Mouse (Mus musculus): ENCODE results near the gene Vwa8. TPM values are rescaled to one million over a fixed set of nuclear protein-coding genes. Genes with fewer than 3 reads are reported as not detected.

Gene Vwa8
- polyA plus RNA-seq, 1 experiment from 2014 or later = 41.6 TPM

DNA sequence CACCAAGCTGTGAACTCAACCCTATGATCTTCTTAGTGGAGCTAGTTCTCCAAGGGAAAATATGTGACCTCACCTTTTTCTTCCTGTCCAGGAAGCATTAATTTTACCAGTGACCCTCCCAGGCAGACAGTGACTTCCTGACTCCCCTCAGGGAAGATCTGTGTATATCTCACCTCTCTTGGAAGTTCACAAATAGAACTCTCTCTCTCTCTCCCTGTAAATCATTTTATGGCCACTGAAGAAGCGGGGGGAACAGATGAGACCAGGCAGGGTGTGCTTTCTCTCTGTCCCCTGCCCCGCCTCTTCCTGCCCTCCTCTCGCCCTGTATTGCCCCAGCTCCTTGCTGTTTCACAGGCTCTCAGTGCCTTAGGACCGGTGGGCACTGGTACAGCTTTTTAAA is 315.5 kb downstream of the Vwa8 start:
- WGBS (ENCODE audit: missing documents) = 92% methylated on average over 4 of the region's 4 CpGs
- Histone ChIP-seq H3K79me2 (ENCODE audit: inconsistent target) (no peaks in the 10 kb centered on the region), H3K36me3 (ENCODE audit: inconsistent target) (no peaks in the 10 kb centered on the region; the same call in 1 of the 2 replicates), H3K27ac (no peak overlapping the region), H3K4me3 (ENCODE audit: inconsistent target) (no peak overlapping the region)

DNA sequence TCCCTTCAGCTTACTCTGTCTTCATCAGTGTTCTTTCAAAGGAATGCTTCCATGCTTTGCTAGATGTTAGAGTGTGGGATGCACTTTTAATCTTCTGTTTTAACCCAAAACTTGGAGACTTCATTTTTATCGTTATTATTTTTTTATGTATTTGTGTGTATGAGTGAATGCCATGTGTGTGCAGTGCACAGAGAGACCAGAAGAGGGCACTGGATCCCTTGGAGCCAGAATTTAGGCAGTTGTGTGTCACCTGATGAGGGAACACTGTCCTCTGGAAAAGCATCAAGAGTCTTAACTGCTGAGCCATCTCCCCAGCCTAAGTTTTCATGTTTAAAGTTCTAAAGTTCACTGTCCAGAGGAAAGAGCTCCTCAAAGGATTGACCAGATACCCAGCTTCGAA is 316.1 kb downstream of the Vwa8 start:
- H3K79me2 ChIP-seq (ENCODE audit: inconsistent target) = no peaks in the 10 kb centered on the region
- no peak overlapping the region for H3K27ac ChIP-seq
- no peaks in the 10 kb centered on the region; the same call in 1 of the 2 replicates for H3K36me3 ChIP-seq (ENCODE audit: inconsistent target)
- 93% methylated on average over 2 of the region's 2 CpGs for WGBS (ENCODE audit: missing documents)
- no peak overlapping the region for H3K4me3 ChIP-seq (ENCODE audit: inconsistent target)

DNA sequence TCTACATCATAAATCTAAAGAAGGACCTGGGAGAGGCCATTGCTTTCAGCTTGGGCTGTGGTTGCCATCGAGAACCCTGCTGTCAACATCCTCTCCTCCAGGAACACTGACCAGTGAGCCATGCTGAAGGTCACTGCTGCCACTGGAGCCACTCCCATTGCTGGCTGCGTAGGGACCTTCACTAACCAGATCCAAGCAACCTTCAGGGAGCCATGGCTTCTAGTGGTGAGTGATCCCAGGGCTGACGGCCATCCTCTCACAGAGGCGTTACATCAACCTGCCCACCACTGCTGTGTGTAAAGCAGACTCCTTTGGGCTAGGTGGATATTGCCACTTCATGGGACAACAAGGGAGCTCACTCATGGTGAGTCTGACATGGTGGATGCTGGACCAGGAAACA is 325.7 kb downstream of the Vwa8 start:
- Histone ChIP-seq H3K36me3 (ENCODE audit: inconsistent target) (no peaks in the 10 kb centered on the region), H3K79me2 (ENCODE audit: inconsistent target) (no peaks in the 10 kb centered on the region), H3K4me3 (ENCODE audit: inconsistent target) (no peak overlapping the region), H3K27ac (no peak overlapping the region)
- 87% methylated on average over 4 of the region's 4 CpGs for WGBS (ENCODE audit: missing documents)

DNA sequence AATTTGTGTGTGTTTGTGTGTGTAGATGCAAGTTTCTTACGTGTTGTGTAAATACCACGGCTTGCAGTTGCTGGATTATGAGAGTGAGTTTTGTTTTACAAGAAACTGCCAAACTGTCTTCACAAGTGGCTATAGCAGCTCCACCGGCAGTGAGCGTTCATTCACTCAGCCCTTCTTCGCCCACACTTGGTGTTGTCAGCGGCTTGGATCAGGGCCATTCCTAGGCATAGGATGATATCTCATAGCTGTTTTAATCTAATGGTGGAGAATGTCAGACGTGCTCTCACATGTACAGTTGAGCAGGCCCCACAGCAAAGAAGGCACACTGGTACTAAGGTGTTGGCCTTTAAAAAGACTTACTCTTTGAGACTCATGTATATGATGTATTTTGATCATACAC is 328.9 kb downstream of the Vwa8 start:
- H3K79me2 ChIP-seq (ENCODE audit: inconsistent target) = no peaks in the 10 kb centered on the region
- WGBS (ENCODE audit: missing documents) = 98% methylated on average over 7 of the region's 7 CpGs

DNA sequence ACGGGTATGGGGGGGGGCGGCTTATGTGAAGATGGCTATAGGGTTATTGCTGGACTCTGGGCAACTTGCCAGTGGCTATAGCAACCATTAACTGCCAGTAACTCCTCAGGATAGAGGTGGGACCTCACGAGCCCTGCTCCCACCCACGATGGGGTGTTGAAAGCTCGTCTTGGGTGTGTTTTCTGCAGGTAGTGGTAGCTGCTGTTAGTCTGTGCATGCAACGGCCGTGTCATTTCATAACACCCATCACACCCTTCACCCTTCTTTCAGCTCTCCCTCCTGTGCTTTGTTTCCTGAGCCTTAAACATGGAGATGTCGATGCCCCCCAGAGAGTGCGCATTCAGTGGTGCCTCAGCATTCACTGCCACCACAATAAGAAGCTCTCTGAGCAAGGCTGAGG is 329.4 kb downstream of the Vwa8 start:
- H3K79me2 ChIP-seq (ENCODE audit: inconsistent target) = no peaks in the 10 kb centered on the region
- H3K36me3 ChIP-seq (ENCODE audit: inconsistent target) = no peaks in the 10 kb centered on the region
- no peak overlapping the region for H3K27ac ChIP-seq
- 88% methylated on average over 9 of the region's 9 CpGs for WGBS (ENCODE audit: missing documents)
- H3K4me3 ChIP-seq (ENCODE audit: inconsistent target) = no peak overlapping the region

More for the DNA sequence above, 328.9 kb downstream of the Vwa8 start:
- Histone ChIP-seq H3K36me3 (ENCODE audit: inconsistent target) (no peaks in the 10 kb centered on the region), H3K27ac (no peak overlapping the region), H3K4me3 (ENCODE audit: inconsistent target) (no peak overlapping the region)

DNA sequence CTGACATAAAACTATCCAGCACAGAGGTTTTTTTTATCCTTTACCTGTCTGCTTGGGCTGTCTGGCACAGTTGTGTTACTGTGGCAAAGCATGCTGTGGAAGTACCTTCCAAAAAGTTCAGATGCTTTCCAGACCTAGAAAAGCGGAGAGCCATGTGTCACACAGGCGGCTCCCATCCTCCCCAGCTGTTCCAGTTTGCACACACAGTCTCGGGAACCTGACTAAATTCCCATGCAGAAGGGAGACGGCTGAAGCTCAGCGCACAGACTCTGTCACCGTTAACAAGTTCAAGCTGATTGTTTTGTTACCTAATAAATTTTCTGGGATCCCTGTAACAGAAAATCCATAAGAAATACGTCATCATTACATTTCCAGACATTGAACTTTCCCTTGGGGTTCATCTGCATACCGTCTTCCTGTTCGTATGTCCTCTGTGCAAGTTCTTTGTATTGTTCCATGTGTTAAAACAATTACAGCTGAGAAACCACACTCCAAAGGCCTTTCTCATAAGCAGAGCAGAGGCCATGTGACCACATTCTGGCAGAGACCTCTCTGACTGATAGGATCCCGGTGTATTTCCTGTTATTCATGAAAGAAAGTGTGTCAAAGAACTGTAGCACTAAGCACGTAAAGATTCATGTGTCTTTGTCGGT is 331.4 kb downstream of the Vwa8 start:
- WGBS (ENCODE audit: missing documents) = 75% methylated on average over 12 of the region's 12 CpGs
- no peak overlapping the region for H3K27ac ChIP-seq
- no peaks in the 10 kb centered on the region for H3K36me3 ChIP-seq (ENCODE audit: inconsistent target)
- H3K79me2 ChIP-seq (ENCODE audit: inconsistent target) = no peaks in the 10 kb centered on the region
- no peak overlapping the region for H3K4me3 ChIP-seq (ENCODE audit: inconsistent target)

DNA sequence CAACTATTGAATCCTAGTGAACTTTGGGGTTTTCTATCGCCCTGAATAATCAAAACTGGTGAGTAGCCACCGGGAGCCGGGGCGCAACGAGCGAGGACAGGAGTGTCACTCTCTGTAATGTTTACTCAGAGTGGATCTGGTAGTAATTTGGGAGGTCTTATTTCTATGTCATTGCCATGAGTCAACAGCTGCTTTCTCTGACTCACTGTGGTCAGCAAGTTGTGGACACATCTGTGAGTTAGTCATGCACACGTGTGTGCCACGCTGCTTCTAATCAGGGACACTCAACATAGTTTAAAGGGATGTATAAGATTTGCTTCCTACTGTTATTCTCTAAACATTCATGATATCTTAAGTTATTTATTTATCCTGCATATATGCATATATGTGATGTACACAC is 332.9 kb downstream of the Vwa8 start:
- Histone ChIP-seq H3K27ac (peak overlapping the region; percentile 31), H3K4me3 (ENCODE audit: inconsistent target) (no peak overlapping the region), H3K36me3 (ENCODE audit: inconsistent target) (no peaks in the 10 kb centered on the region), H3K79me2 (ENCODE audit: inconsistent target) (no peaks in the 10 kb centered on the region)
- WGBS (ENCODE audit: missing documents) = 79% methylated on average over 7 of the region's 8 CpGs

DNA sequence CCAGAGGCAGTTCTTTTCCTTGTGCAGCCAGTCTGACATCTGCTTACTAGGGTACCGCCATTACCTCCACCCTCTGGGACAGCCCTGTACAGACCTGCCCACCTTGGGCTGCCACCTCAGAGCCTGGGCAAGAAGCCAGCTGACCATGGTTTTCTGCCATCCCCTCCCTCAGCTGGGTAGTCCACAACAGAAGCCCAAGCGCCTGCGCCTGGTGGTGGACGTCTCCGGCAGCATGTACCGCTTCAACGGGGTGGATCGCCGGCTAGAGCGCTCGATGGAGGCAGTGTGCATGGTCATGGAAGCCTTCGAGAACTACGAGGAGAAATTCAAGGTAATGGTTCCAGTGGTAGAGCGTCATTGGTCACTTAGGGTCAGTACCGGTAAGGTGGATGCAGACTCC is 333.9 kb downstream of the Vwa8 start:
- no peak overlapping the region for H3K4me3 ChIP-seq (ENCODE audit: inconsistent target)
- H3K36me3 ChIP-seq (ENCODE audit: inconsistent target) = no peaks in the 10 kb centered on the region
- H3K27ac ChIP-seq = 0 out of 2 replicates have a peak overlapping the region, but pooled peaks have one; percentile 31
- WGBS (ENCODE audit: missing documents) = 95% methylated on average over 15 of the region's 15 CpGs
- no peaks in the 10 kb centered on the region for H3K79me2 ChIP-seq (ENCODE audit: inconsistent target)

DNA sequence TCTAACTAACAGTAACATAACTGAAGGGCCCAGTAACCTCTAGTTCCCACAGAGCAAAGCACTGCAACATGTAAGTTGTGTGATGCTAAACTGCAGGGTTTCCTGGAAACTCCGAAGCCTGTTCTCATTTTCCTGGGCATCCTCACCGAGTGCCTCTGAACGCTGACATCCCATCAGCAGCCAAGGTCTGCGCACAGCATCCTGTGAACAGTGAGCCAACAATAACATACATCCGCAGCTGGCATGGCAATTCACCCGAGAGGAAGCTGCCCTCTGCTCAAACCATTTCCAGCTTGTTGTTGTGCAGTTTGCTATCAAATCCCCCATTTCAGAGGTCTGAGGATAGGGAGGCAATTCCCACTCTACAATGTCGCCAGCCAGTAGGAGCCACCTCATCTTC is 334.4 kb downstream of the Vwa8 start:
- H3K79me2 ChIP-seq (ENCODE audit: inconsistent target) = no peaks in the 10 kb centered on the region
- 88% methylated on average over 7 of the region's 7 CpGs for whole genome bisulfite sequencing (ENCODE audit: missing documents)
- H3K4me3 ChIP-seq (ENCODE audit: inconsistent target) = no peak overlapping the region
- H3K27ac ChIP-seq = no peak overlapping the region
- no peaks in the 10 kb centered on the region for H3K36me3 ChIP-seq (ENCODE audit: inconsistent target)

DNA sequence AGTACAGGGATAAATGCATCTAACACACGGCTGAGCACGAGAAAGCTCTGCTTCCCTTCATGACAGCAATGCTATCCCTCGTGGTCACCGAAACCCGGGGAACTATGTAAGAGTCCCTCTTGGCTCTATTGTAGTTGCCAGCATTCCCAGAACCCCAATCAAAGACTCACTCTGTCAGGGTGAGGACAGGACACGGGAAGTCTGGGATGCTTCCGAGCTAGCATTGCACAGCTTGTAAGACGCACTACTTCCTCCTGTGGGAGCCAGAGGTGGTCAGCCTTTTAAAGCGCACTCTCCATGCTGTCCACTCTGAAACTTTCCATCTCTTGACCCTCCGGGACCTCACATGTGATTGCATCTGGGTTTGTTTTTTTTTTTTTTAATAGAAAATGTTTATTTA is 335.2 kb downstream of the Vwa8 start:
- Histone ChIP-seq H3K27ac (no peak overlapping the region), H3K36me3 (ENCODE audit: inconsistent target) (no peaks in the 10 kb centered on the region), H3K79me2 (ENCODE audit: inconsistent target) (no peaks in the 10 kb centered on the region), H3K4me3 (ENCODE audit: inconsistent target) (no peak overlapping the region)
- 91% methylated on average over 10 of the region's 10 CpGs for WGBS (ENCODE audit: missing documents)

DNA sequence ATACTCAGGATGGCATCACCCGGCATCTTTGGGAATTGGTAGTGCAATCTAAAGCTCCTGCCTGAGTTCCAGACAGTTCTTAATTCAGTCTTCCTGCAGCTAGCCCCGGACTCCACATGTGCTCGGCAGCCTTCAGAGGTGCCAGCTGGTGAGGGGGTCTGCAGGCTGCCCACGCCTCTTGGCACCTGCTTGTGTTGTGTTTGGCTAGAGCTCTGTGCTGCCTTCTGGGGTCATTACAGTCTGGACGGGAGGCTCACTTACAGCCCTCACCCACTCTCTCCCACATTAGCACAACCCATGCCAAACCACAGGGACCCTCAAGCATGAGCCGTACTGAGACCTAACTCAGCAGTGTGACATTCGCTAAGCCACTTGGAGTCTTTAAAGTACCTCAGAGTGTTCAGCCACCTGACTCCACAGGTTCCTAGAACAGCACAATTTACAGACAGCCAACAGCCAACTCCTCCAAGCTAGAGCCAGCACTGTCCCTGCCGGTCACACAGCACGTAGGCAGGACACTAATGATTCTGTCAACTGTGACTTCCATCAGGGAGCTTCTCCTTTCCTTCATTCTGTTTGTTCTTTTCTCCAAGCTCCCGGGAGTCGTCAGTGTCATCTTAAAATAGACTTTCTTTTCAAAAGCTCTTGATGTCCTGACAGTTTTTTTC is 336.3 kb downstream of the Vwa8 start:
- no peaks in the 10 kb centered on the region for H3K36me3 ChIP-seq (ENCODE audit: inconsistent target)
- WGBS (ENCODE audit: missing documents) = 93% methylated on average over 11 of the region's 11 CpGs

DNA sequence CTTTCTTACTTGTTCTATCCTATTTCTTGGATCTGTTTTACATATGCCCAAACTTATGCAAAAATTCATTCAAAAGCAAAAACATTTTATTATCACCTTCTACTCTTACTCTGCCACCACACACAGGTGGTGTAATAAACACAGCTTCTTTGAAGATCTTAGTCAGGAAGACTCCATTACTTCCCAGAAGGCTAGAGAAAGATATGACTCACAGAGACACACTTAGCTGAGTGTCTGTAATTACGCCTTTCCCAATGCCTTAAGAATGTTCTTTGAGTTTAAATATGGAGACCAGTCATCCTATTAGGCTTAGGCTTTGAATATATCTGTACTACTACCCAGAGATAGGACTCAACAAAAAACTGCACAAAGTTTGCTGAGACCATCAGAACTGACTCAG is 338.1 kb downstream of the Vwa8 start:
- no peak overlapping the region for H3K27ac ChIP-seq
- H3K4me3 ChIP-seq (ENCODE audit: inconsistent target) = no peak overlapping the region
- no peaks in the 10 kb centered on the region for H3K79me2 ChIP-seq (ENCODE audit: inconsistent target)
- no peaks in the 10 kb centered on the region for H3K36me3 ChIP-seq (ENCODE audit: inconsistent target)
- 100% methylated on average over 1 of the region's 1 CpGs for WGBS (ENCODE audit: missing documents)

More for the DNA sequence above, 336.3 kb downstream of the Vwa8 start:
- Histone ChIP-seq H3K79me2 (ENCODE audit: inconsistent target) (no peaks in the 10 kb centered on the region), H3K27ac (no peak overlapping the region), H3K4me3 (ENCODE audit: inconsistent target) (no peak overlapping the region)

DNA sequence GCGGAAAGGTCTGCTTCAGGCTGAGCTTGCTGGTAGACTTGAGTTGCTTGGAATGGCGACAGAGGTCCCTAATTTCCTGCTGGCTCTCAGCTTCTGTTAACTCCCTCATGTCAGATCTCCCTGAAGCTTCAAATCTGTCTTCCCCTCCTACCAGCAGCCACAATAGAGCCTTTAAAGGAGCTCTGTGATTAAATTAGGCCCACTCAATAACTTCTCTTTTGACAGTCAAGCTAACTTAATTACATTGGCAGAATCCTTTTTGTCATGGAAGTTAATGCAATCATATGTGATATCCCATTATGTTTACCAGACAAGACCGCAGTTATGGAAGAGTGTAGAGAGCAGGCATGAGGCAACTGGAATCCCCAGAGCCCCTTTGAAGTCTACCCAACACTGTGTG is 347.9 kb downstream of the Vwa8 start:
- Histone ChIP-seq H3K79me2 (ENCODE audit: inconsistent target) (no peaks in the 10 kb centered on the region), H3K4me3 (ENCODE audit: inconsistent target) (no peak overlapping the region), H3K27ac (no peak overlapping the region), H3K36me3 (ENCODE audit: inconsistent target) (no peaks in the 10 kb centered on the region)
- WGBS (ENCODE audit: missing documents) = 88% methylated on average over 3 of the region's 3 CpGs

DNA sequence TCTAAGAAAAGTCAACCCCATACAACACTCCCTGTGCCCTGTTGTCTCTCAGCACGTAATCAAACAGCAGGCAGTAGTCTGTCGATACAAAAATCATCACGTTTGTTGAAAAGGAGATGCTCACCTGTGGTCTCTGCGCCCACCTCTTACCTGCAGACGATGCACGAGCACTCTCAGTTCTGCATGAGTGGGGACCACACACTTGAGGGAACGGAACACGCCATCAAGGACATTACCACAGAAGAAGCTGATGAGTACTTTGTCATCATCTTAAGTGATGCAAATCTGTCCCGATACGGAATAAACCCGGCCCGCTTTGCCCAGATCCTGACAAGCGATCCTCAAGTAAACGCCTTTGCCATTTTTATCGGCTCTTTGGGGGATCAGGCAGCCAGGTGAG is 349.2 kb downstream of the Vwa8 start:
- Histone ChIP-seq H3K36me3 (ENCODE audit: inconsistent target) (no peaks in the 10 kb centered on the region), H3K4me3 (ENCODE audit: inconsistent target) (no peak overlapping the region), H3K27ac (no peak overlapping the region), H3K79me2 (ENCODE audit: inconsistent target) (no peaks in the 10 kb centered on the region)
- 95% methylated on average over 15 of the region's 15 CpGs for WGBS (ENCODE audit: missing documents)

DNA sequence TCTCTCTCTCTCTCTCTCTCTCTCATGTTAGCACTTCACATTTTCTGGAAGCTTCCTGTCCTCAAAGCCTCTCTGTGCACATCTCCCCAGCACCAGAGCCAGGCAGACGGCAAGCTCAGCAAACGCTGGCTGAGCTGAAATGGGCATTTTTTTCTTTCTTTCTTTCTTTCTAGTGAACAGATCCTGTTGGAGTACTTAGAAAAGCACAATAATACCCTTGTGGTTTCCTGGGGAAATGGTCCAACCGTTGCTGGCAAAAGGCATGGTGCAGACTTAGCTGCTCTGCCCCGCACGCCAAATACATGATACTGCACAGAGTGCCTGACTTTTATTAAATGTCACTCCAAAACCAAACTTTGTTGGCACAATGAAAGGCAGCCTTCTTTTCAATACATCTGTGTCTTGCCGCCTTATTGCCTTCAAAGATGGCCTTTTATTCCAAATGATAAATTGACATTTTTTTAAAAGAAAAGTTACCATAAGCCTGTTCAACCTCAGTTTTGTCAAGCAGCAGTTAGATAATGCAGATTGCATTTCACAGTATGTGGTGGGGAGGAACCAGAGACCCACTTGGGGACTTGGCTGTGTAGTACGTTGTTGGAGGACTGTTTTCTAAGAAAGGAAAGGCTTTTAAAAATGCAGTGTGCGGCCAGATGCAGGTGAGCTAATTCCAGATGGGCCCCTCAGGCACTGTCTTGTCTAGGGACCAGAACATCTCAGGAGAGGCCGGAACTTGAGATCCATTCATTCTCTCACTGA is 351.5 kb downstream of the Vwa8 start:
- 38% methylated on average over 9 of the region's 9 CpGs for WGBS (ENCODE audit: missing documents)
- H3K4me3 ChIP-seq (ENCODE audit: inconsistent target) = no peak overlapping the region

More for the DNA sequence above, 351.5 kb downstream of the Vwa8 start:
- H3K79me2 ChIP-seq (ENCODE audit: inconsistent target) = no peaks in the 10 kb centered on the region
- no peaks in the 10 kb centered on the region for H3K36me3 ChIP-seq (ENCODE audit: inconsistent target)
- H3K27ac ChIP-seq = no peak overlapping the region

All from macrophage (primary cell).